Mouse (Mus musculus): ENCODE measurements around the gene Ccm2. TPM values are rescaled to one million over a fixed set of nuclear protein-coding genes. Genes with fewer than 3 reads are reported as not detected.
A peak's percentile ranks its signal among the peaks of the same experiment; 100 is the strongest.

Ccm2 gene
- polyA plus RNA-seq, 1 experiment from 2014 or later: 33.9 TPM

GRCm38 (mm10) chr11:6527256-6528185 is 19.2 kb upstream of the Ccm2 start:
- no peak for ATAC-seq
- H3K27ac ChIP-seq (ENCODE audit: low read depth): peak overlapping the region; percentile 94
- TF ChIP-seq CTCF (IDR thresholded peaks at IDR 0.05; ENCODE audit: low read depth) (no peak), EP300 (IDR thresholded peaks at IDR 0.05; ENCODE audit: low read depth) (no peak)

GRCm38 (mm10) chr11:6528186-6529006 is 18.3 kb upstream of the Ccm2 start:
- 0 out of 2 replicates have a peak, but pooled peaks cover 11% of the 10 kb centered on the region for H3K4me1 ChIP-seq (ENCODE audit: insufficient read depth)
- H3K9ac ChIP-seq (replicated peaks): peak overlapping the region; percentile 81
- H3K4me3 ChIP-seq (ENCODE audit: low read depth, low read length): peak overlapping the region; percentile 58
- DNase-seq: peak; percentile 99
- ATAC-seq: peak; percentile 96
- peak overlapping the region; percentile 94 for H3K27ac ChIP-seq (ENCODE audit: low read depth)
- peak; percentile 40; the same call in 1 of the 2 replicates for TF ChIP-seq EP300 (IDR thresholded peaks at IDR 0.05; ENCODE audit: low read depth)
- peak; percentile 92 for TF ChIP-seq CTCF (IDR thresholded peaks at IDR 0.05; ENCODE audit: low read depth)
- H3K36me3 ChIP-seq (replicated peaks; ENCODE audit: insufficient read depth, low read length): peaks cover 20% of the 10 kb centered on the region
- WGBS (ENCODE audit: insufficient replicate concordance): 2% methylated on average over 51 of the region's 51 CpGs
- no peaks in the 10 kb centered on the region for H3K27me3 ChIP-seq (ENCODE audit: insufficient read depth, low read length)
- no peaks in the 10 kb centered on the region for H3K9me3 ChIP-seq (ENCODE audit: low read length)
- H3K4me2 ChIP-seq (ENCODE audit: low read depth, low read length): peak overlapping the region; percentile 87

More at GRCm38 (mm10) chr11:6527256-6528185, 19.2 kb upstream of the Ccm2 start:
- Histone ChIP-seq H3K9ac (replicated peaks) (peak overlapping the region; percentile 81), H3K9me3 (ENCODE audit: low read length) (no peaks in the 10 kb centered on the region), H3K36me3 (replicated peaks; ENCODE audit: insufficient read depth, low read length) (peaks cover 20% of the 10 kb centered on the region), H3K27me3 (ENCODE audit: insufficient read depth, low read length) (no peaks in the 10 kb centered on the region), H3K4me2 (ENCODE audit: low read depth, low read length) (peak overlapping the region; percentile 87), H3K4me3 (ENCODE audit: low read depth, low read length) (peak overlapping the region; percentile 58), H3K4me1 (ENCODE audit: insufficient read depth) (0 out of 2 replicates have a peak, but pooled peaks cover 11% of the 10 kb centered on the region)
- no peak for DNase-seq
- WGBS (ENCODE audit: insufficient replicate concordance): 5% methylated on average over 10 of the region's 10 CpGs

DNA sequence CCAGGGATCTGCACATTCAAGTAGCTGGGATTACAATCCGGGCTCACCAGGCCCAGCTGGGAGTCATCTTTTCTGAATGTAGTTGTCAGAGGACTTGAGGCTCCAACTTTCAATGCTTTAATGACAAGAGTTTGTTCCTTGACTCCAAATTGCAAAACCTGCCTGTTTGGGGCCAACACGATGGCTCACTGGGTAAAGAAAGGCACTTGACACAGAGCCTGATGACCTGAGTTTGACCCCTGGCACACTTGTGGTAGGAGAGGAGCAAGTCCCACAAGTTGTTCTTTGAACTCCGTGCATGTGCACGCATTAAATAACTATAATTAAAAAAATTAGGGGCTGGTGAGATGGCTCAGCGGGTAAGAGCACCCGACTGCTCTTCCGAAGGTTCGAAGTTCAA is 16.7 kb upstream of the Ccm2 start:
- WGBS (ENCODE audit: insufficient replicate concordance): 84% methylated on average over 8 of the region's 8 CpGs
- ATAC-seq: no peak
- TF ChIP-seq EP300 (IDR thresholded peaks at IDR 0.05; ENCODE audit: low read depth) (no peak), CTCF (IDR thresholded peaks at IDR 0.05; ENCODE audit: low read depth) (no peak)

GRCm38 (mm10) chr11:6530746-6531145 is 15.9 kb upstream of the Ccm2 start:
- DNase-seq (no peak), ATAC-seq (no peak)
- TF ChIP-seq CTCF (IDR thresholded peaks at IDR 0.05; ENCODE audit: low read depth) (no peak), EP300 (IDR thresholded peaks at IDR 0.05; ENCODE audit: low read depth) (no peak)
- no peak overlapping the region for H3K4me2 ChIP-seq (ENCODE audit: low read depth, low read length)
- H3K36me3 ChIP-seq (replicated peaks; ENCODE audit: insufficient read depth, low read length): peaks cover 5% of the 10 kb centered on the region
- H3K27ac ChIP-seq (ENCODE audit: low read depth): no peak overlapping the region
- H3K4me1 ChIP-seq (ENCODE audit: insufficient read depth): 0 out of 2 replicates have a peak, but pooled peaks cover 11% of the 10 kb centered on the region
- no peaks in the 10 kb centered on the region for H3K9me3 ChIP-seq (ENCODE audit: low read length)
- no peak overlapping the region for H3K9ac ChIP-seq (replicated peaks)
- WGBS (ENCODE audit: insufficient replicate concordance): 79% methylated on average over 3 of the region's 3 CpGs
- no peaks in the 10 kb centered on the region for H3K27me3 ChIP-seq (ENCODE audit: insufficient read depth, low read length)
- no peak overlapping the region for H3K4me3 ChIP-seq (ENCODE audit: low read depth, low read length)

More for the DNA sequence above, 16.7 kb upstream of the Ccm2 start:
- 0 out of 2 replicates have a peak, but pooled peaks cover 11% of the 10 kb centered on the region for H3K4me1 ChIP-seq (ENCODE audit: insufficient read depth)
- DNase-seq: no peak
- H3K9me3 ChIP-seq (ENCODE audit: low read length): no peaks in the 10 kb centered on the region
- no peak overlapping the region for H3K4me3 ChIP-seq (ENCODE audit: low read depth, low read length)
- peaks cover 13% of the 10 kb centered on the region for H3K36me3 ChIP-seq (replicated peaks; ENCODE audit: insufficient read depth, low read length)
- H3K9ac ChIP-seq (replicated peaks): no peak overlapping the region
- H3K4me2 ChIP-seq (ENCODE audit: low read depth, low read length): no peak overlapping the region
- no peak overlapping the region for H3K27ac ChIP-seq (ENCODE audit: low read depth)
- H3K27me3 ChIP-seq (ENCODE audit: insufficient read depth, low read length): no peaks in the 10 kb centered on the region

DNA sequence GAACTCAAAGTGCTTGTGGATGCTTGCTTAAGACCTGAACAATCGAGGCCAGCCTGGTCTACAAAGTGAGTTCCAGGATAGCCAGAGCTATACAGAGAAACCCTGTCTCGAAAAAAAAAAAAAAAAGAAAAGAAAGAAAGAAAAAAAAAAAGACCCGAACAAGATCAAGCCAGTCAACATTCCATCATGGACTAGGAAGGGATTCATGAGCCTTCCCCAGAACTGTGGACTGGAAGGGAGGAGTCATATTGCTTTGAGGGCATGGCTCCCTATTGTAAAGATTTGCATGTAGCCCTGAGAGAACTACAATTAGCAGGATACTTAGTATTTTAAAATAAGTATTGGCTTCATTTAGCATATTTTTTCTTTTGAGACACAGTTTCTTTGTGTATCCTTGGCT is 2.0 kb upstream of the Ccm2 start:
- Histone ChIP-seq H3K36me3 (replicated peaks; ENCODE audit: insufficient read depth, low read length) (no peaks in the 10 kb centered on the region), H3K27me3 (ENCODE audit: insufficient read depth, low read length) (no peaks in the 10 kb centered on the region), H3K27ac (ENCODE audit: low read depth) (no peak overlapping the region), H3K4me1 (ENCODE audit: insufficient read depth) (peaks cover 18% of the 10 kb centered on the region; the same call in 1 of the 2 replicates), H3K4me3 (ENCODE audit: low read depth, low read length) (no peak overlapping the region), H3K4me2 (ENCODE audit: low read depth, low read length) (no peak overlapping the region), H3K9me3 (ENCODE audit: low read length) (no peaks in the 10 kb centered on the region), H3K9ac (replicated peaks) (no peak overlapping the region)
- TF ChIP-seq EP300 (IDR thresholded peaks at IDR 0.05; ENCODE audit: low read depth): no peak
- no peak for TF ChIP-seq CTCF (IDR thresholded peaks at IDR 0.05; ENCODE audit: low read depth)
- WGBS (ENCODE audit: insufficient replicate concordance): 72% methylated on average over 3 of the region's 3 CpGs
- DNase-seq (no peak), ATAC-seq (no peak)
